Mouse (Mus musculus): ENCODE measurements at regions not wholly inside any gene's neighbourhood (a gene's known extent, or its start where the extent isn't known, plus 50 kb on each side); places are given as distances from the start of the nearest gene placed in this dataset.

DNA sequence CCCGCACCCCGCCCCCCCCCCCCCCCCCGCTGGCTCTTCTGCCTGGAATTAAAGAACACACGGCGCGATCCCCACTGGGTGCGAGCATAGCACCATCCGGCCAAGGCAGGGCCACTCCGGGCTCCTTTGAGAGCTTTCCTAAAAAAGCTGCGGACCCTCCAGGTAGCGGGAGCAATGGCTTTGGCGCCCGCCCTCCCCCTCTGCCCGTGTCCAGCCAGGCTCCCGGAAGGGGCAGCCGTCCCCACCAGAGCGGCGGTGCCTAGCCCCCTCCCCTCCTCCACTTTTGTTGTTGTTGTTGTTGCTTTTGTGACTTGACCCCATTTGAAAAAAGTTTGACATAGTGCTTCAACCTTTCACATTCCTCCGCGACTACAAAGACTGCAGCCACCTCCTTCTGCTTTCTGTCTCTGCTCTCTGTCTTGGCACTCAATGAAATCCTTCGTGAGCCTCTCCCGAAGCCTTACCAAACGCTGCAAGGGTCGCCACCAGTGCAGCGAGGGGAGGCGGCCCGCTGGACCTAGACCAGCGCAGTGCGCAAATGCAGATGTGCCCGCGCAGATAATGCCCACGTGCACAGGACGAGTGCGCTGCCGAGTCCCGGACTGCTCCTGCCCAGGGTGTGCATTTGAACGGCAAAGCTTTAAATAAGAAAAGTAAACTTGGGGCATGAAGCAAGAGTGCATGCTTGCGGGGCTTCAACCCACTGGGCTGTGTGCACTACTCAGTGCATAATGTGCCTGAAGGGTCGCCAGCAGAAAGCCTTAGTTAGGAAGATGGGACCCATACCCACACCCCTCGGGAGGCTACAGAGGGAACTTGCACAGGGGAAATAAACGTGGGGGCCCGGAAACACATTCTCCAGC is 179.0 kb upstream of the Xlr start:
- Histone ChIP-seq H3K4me3 (peak overlapping the region; percentile 21; the same call in 1 of the 2 replicates), H3K27ac (no peak overlapping the region)
- intact Hi-C loops (cut with DNase I), result no loop called here
- no peak for TF ChIP-seq CTCF (IDR thresholded peaks at IDR 0.05)
- DNase-seq, result no peak

- intact Hi-C loops (cut with DNase I), result no loop called here
- Histone ChIP-seq H3K4me3 (no peak overlapping the region), H3K27ac (no peak overlapping the region)
- DNase-seq, result no peak
- no peak for TF ChIP-seq CTCF (IDR thresholded peaks at IDR 0.05)
Observed at GRCm38 (mm10) chrX:53975545-53976272, 178.2 kb upstream of the Xlr start.

DNA sequence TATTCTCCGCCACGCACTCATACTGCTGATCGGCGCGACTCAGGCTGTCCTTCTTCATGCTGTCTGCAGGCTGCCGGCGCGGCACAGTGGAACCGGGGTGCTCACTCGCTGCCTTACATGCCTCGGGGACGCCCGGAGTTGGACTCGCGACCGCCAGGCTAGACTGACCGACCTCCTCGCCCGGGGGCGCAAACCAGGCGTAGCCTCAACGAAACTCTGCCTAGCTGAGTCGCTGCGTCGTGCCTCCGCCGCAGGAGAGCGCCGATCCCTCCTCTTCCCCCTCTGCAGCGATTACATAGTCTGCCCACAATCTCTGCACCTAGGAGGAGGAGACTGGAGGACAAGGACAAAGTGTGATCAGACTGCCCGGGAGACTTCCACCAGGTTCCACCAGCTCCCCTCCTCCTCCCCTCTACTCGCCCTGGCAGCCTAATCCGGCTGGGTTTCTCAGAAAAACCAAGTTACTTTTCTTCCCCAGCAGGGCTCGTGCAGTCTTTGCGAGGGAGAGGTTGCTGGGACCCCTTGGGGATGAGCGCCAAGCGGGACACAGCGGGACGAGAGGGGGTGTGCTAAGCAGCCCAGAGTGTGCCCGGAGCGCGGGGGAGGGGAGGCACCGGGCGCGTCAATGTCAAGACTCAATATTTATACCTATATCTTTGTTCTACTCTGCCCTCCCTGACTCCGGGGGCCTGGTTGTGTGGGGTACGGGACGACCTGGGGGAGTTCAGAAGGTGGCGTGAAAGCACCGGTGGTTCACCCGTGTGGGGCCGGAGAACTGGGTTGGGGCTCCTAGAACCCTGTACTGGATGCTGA is 177.4 kb upstream of the Xlr start:
- intact Hi-C loops (cut with DNase I), result no loop called here
- H3K27ac ChIP-seq, result no peak overlapping the region
- TF ChIP-seq CTCF (IDR thresholded peaks at IDR 0.05), result no peak
- peak overlapping the region; percentile 19; the same call in 1 of the 2 replicates for H3K4me3 ChIP-seq
- DNase-seq, result no peak

Data from gastrocnemius, adult 2 months (tissue).